Mouse (Mus musculus) CH12.LX (cell line): ENCODE measurements around the gene Ccdc38.

ENCODE experiments used
- BHLHE40 ChIP-seq: IDR thresholded peaks from 2 replicates; pipeline ENCODE4 v1.6.1; 2011; ENCODE audit warnings: mild to moderate bottlenecking, low read depth, low read length, improper control_type of control experiment
- CHD2 ChIP-seq: IDR thresholded peaks from 2 replicates; pipeline ENCODE4 v1.6.1; 2011; ENCODE audit warnings: low read length, improper control_type of control experiment
- CTCF ChIP-seq, 2 experiments: IDR thresholded peaks in 1 of 2; conservative IDR thresholded peaks in 1 of 2; 2 replicates each; pipeline ENCODE4 v1.5.1; 2011 to 2012; ENCODE audit warnings: low read depth in 2 of 2, low read length in 2 of 2, improper control_type of control experiment in 1 of 2, inconsistent platforms in 1 of 2, mild to moderate bottlenecking in 1 of 2, moderate library complexity in 1 of 2
- EP300 ChIP-seq: IDR thresholded peaks from 2 replicates; pipeline ENCODE4 v1.6.1; 2011; ENCODE audit warnings: low read length, improper control_type of control experiment
- MAFK ChIP-seq: IDR thresholded peaks from 2 replicates; pipeline ENCODE4 v1.6.1; 2011; ENCODE audit warnings: low read length, improper control_type of control experiment; ENCODE audit not compliant: insufficient replicate concordance
- MAZ ChIP-seq: IDR thresholded peaks from 2 replicates; pipeline ENCODE4 v1.6.1; 2012; ENCODE audit warnings: low read depth, mild to moderate bottlenecking, inconsistent platforms, low read length, improper control_type of control experiment, moderate library complexity
- MXI1 ChIP-seq: IDR thresholded peaks from 2 replicates; pipeline ENCODE4 v1.6.1; 2011; ENCODE audit warnings: mild to moderate bottlenecking, low read depth, low read length, improper control_type of control experiment
- MYC ChIP-seq: IDR thresholded peaks from 2 replicates; pipeline ENCODE4 v1.6.1; 2011; ENCODE audit warnings: low read depth, mild to moderate bottlenecking, improper control_type of control experiment, low read length
- POLR2AphosphoS2 ChIP-seq: IDR thresholded peaks from 2 replicates; pipeline ENCODE4 v1.6.1; 2011; ENCODE audit warnings: low read depth, low read length, improper control_type of control experiment
- SMC3 ChIP-seq: IDR thresholded peaks from 2 replicates; pipeline ENCODE4 v1.6.1; 2011; ENCODE audit warnings: low read depth, low read length, improper control_type of control experiment
- ZKSCAN1 ChIP-seq: IDR thresholded peaks from 2 replicates; pipeline ENCODE4 v1.6.1; 2012; ENCODE audit warnings: low read depth, inconsistent platforms, low read length, improper control_type of control experiment, borderline replicate concordance

DNA sequence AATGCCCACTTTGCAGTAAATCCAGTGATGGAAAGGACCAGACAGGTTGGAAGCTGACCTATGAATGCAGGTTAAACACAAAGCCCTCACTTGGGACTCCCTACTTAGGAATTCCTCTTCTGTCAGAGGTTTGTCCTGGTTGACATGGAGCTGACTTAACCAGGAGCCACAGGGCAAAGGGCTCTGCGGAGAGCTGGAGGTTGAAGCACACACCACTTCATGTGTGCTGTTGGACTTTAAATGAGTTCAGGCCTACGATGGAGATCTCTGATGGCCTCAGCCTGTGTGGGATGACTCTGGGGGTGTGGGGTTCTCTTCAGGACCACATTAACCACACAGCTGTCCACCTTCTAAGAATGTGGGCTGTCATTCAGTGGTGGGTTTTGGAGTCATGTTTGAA, 2.1 kb upstream of the Ccdc38 start:
- TF ChIP-seq CTCF (conservative IDR thresholded peaks at IDR 0.05 in 1 of 2, IDR thresholded peaks at IDR 0.05 in 1 of 2; ENCODE audit: low read depth in 2 of 2, low read length in 2 of 2) (no peak), SMC3 (no peak), MXI1 (no peak), ZKSCAN1 (no peak), MAZ (no peak), POLR2AphosphoS2 (no peak), CHD2 (no peak), BHLHE40 (no peak), MAFK (no peak), MYC (no peak), EP300 (no peak)
